Mouse (Mus musculus) urinary bladder, postnatal 25 days (tissue): Measurements from ENCODE around the gene Klhdc9.

Source experiments
- DNase-seq: peaks from one replicate; pipeline ENCODE4 v3.0.0; 2022; ENCODE audit warnings: low spot score

Gene Klhdc9

GRCm38 (mm10) chr1:171360656-171361055, at the start of gene Klhdc9:
Klhdc9 (minus strand) TSS chr1:171360798.
- peak; percentile 83 for DNase-seq

- DNase-seq = no peak
Measured at GRCm38 (mm10) chr1:171410231-171410630, 49.6 kb upstream of the Klhdc9 start.

- DNase-seq = no peak
Measured at GRCm38 (mm10) chr1:171407263-171407662, 46.7 kb upstream of the Klhdc9 start.

- DNase-seq = no peak
Measured at GRCm38 (mm10) chr1:171402991-171403390, 42.4 kb upstream of the Klhdc9 start.

GRCm38 (mm10) chr1:171401821-171402220, 41.2 kb upstream of the Klhdc9 start:
- DNase-seq = no peak

DNA sequence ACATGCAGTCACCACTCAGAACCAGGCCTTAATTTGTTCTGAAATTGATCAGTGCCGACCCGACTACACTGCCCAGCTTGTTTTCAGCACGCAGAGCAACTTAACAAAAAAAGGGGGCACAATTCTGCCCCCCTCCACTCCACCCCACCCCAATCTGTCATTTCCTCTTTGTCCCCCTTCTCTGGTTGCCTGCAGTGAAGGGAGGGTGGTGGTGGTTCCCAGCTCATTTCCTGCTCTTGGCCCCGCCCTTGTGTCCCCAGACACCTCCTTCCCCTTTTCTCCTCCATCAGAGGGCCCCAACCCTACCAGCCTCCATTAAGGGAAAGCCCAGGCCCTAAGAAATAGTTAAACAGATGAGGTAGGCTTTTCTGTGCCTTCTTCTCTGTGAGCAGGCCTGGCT, 29.5 kb upstream of the Klhdc9 start:
- no peak for DNase-seq

DNA sequence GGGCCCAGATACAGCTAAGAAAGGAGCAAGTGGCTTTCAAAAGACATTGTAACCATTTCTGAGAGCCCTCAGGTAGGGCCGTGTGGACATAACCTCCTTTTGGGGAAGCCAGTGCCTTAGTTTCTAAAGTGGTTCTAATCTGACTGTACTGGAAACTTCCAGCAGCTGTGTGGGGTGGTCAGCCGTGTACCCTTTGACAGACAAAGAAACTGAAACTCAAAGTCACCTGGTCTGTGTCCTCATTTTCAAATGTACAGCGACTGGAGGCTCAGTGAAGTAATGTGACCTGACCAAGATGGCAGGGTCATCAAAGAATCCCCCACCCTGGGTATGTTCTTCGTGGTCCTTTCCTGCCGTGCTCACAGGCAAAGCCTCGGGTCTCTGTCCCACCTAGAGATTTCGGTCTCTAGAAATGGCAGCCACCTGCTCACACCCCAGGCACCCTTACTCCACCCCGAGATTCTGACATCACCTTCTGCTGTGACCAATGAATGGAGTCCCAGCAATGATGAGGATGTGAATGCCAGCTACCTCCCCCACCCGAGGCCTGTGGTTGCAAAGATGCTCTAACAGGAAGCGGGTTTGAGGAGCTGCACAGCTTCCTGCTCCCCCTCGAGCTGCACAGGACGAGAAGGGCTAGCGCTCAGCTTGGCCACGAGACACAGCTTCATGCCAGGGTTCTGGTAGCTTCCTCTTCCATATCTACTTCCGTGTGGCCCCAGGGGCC, 27.9 kb upstream of the Klhdc9 start, which contains the start of gene Arhgap30:
Gene Arhgap30 (plus strand): TSS at position 579 of the 727 bp plus-strand sequence.
- no peak for DNase-seq

DNA sequence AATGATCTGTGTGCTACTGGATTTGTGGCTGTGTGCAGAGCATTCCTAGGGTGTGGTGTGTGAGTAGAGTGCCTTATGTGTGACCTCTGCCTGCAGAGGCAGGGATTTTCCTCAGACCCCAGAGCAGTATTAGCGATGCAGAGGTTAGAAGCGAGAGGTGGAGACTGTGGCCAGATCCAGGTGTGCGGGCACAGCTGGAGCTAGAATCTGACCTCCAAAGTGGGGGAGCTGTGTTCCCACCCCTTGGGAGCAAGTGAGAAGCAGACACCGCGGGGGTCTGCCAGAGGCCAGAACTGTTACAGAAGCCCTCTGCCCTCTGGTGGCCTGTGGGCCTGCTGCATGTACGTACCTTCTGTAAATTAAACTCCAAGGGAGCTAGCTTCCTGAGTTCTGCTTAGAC, 26.5 kb upstream of the Klhdc9 start:
- DNase-seq = no peak

GRCm38 (mm10) chr1:171385171-171385570, 24.6 kb upstream of the Klhdc9 start:
- no peak for DNase-seq

DNA sequence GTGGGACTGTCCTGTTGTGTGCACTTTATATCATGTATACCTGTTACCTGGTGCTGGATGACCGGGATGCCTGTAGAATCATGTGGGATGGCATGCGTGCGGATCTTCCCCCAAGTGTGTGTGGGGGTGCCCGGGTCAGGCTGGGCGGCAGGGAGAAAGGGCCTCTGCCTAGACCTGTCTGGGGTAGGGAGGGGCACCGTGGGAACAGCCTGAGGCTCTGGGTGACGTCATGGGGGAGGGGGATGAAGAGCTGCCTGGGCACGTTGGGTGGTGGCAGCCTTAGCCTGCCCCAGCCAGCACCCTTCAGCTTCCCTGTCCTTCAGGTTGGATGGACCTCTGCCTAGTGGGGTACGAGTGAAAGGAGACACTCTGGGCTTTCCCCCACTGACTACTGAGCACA, 23.8 kb upstream of the Klhdc9 start:
- DNase-seq = peak; percentile 74

- no peak for DNase-seq
Measured at GRCm38 (mm10) chr1:171382096-171382620, 21.6 kb upstream of the Klhdc9 start.

- peak; percentile 67 for DNase-seq
Measured at GRCm38 (mm10) chr1:171379935-171380599, 19.5 kb upstream of the Klhdc9 start.

DNA sequence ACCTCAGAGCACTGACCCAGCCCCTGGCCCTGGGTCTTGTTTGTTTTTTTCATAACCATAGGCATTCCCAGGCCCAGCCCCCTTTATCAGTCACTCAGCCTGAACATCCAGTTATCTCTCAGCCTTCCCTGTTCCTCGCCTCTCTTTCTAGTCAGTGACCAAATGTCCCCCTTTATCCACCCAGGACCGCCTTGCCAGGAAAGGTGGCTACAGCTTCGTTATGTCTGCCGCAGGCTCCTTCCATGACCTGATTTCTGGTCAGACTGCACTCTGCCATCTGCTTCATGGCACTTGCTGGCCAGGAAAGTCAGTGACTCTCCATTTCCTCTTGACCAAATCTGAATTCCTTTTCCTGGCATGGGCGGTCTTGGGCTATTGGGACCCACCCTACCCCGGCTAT, 17.7 kb upstream of the Klhdc9 start:
- DNase-seq = no peak

DNA sequence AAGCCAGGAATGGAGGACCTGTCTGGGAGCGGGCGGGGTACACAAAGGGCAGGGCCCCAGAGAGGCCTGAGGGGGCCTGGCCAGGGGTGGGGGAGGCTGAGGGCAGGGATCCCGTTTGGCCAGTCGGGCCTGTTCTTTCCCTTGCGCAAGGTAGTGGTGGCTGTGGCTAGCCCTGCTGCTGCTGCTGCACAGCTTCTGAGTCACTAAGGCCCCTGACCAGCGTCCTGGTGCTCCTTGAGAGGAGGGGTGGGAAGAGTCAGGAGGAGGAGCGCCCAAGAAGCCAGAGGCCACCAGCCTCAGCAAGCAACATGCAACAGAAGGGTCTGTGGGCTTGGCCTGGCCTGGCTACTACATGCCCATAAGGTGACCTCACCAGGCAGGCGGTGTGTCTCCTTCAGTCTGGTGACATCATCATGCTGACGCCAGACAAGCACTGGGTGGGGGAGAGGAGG, 15.1 kb upstream of the Klhdc9 start:
- DNase-seq = peak; percentile 82

GRCm38 (mm10) chr1:171373946-171374345, 13.3 kb upstream of the Klhdc9 start:
- no peak for DNase-seq

- no peak for DNase-seq
Measured at GRCm38 (mm10) chr1:171372880-171373279, 12.3 kb upstream of the Klhdc9 start.

DNA sequence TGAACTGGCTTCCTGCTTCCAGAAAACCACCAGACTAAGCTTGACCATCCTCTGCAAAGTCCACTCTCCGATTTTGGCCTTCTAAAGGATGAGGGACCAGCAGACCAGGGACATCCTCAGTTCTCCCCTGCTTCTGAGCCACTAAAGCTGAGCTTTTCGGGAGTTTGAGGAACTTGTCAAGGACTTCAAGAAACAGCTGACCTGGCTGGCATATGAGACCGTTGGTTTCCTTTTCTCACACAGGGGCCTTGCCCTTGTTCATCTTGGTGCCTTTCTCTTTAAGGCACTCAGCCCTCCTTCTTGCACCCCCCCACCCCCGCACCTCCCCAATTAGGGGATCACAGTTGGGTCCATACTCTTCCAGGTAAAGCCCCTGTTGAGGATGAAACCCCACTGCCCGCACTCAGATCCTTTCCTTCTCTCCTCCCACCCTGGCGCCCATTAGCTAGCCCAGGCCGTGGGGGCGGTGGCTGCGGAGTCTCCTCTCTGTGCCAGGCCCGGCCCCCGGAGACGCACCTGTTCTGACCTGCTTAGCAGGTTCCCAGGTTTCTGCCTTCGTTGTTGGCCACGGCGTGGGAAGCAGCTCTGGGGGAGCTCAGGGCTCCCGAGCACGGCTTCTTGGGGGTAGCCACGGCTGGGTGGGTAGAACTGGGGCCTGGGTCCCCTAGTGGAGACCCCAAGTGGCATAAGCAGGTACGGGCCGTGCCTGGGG, 9.4 kb upstream of the Klhdc9 start, which contains the start of gene Nectin4:
Gene Nectin4 (plus strand): TSS at position 255 of the 712 bp plus-strand sequence.
- DNase-seq = peak; percentile 62

- DNase-seq = no peak
Measured at GRCm38 (mm10) chr1:171365934-171366333, 5.3 kb upstream of the Klhdc9 start.

GRCm38 (mm10) chr1:171361106-171362103, 807 bp upstream of the Klhdc9 start:
- peak; percentile 50 for DNase-seq

GRCm38 (mm10) chr1:171360253-171360652, 345 bp downstream of the Klhdc9 start:
- no peak for DNase-seq

DNA sequence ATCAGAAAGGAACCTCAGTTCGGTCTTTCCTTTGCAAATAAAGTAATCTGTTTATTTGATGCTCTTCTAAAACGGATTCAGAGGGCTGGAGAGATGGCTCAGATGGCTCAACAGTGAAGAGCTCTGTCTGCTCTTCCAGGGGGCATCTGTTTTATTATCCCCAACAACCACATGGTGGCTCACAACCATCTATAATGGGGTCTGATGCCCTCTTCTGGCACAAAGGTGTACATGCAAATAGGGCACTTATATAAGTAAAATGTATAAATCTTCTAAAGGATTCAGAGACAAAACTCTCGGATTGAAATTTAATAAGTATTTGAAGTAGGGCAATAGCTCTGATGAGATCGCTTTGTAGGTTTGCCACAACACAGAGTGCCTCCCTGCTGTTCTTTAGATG, 2.2 kb downstream of the Klhdc9 start:
- no peak for DNase-seq
